Mouse (Mus musculus): ENCODE results near the gene St7. TPM values are rescaled to one million over a fixed set of nuclear protein-coding genes. Genes with fewer than 3 reads are reported as not detected.

Gene St7
- polyA plus RNA-seq, 1 experiment from 2014 or later = 31.6 TPM

Other genes with a start within 250 kb of the St7 start
- 2.6 and 3.2 TPM in 2 replicates for gene Met, start 229.1 kb upstream of the St7 start, polyA plus RNA-seq (2014; fragmentation: Nextera tagmentation; extraction: Ambion mirVana)
- 238 and 240 TPM in 2 replicates for gene Capza2, start 56.7 kb upstream of the St7 start, polyA plus RNA-seq (2014; fragmentation: Nextera tagmentation; extraction: Ambion mirVana)